Mouse (Mus musculus) liver, embryonic 14.5 days (tissue): Measurements from ENCODE around the gene Chd9. TPM values are rescaled to one million over a fixed set of nuclear protein-coding genes. Genes with fewer than 3 reads are reported as not detected.
A peak's percentile ranks its signal among the peaks of the same experiment; 100 is the strongest.

Source experiments
- ATAC-seq: fragments of 200-750 bp; cut with Nextera tagmentation; 2 replicates; pipeline ENCODE4 v1.8.0; 2017; ENCODE audit warnings: moderate number of reproducible peaks, mild to moderate bottlenecking, moderate library complexity; ENCODE audit not compliant: insufficient read depth
- DNase-seq, 3 experiments: peaks; one replicate each; pipeline ENCODE4 v3.0.0-alpha.2; 2012 to 2013; ENCODE audit warnings: low read depth in 3 of 3, low spot score in 3 of 3
- H3K27ac ChIP-seq: fragments of 300-500 bp; sonication (generic); 2 replicates; pipeline ENCODE4 v1.5.1; 2014; ENCODE audit warnings: moderate library complexity, mild to moderate bottlenecking, control low read depth, inconsistent platforms
- H3K27me3 ChIP-seq: fragments of 300-500 bp; sonication (generic); 2 replicates; pipeline ENCODE4 v1.6.1; 2014; ENCODE audit warnings: mild to moderate bottlenecking, low read length, moderate library complexity; ENCODE audit not compliant: control insufficient read depth, insufficient read depth
- H3K36me3 ChIP-seq: fragments of 300-500 bp; sonication (generic); replicated peaks from 2 replicates; pipeline ENCODE4 v1.6.1; 2014; ENCODE audit warnings: low read depth; ENCODE audit not compliant: control insufficient read depth, insufficient read depth
- H3K4me1 ChIP-seq, 2 experiments: fragments of 200-500 bp in 1 of 2; fragments of 300-500 bp in 1 of 2; sonication (generic) in 1 of 2; replicated peaks; 2 replicates each; pipeline ENCODE4 v1.6.1; 2012 to 2014; ENCODE audit warnings: antibody characterized with exemption in 1 of 2, inconsistent platforms in 1 of 2, low read length in 1 of 2; ENCODE audit not compliant: control insufficient read depth in 2 of 2, insufficient read depth in 2 of 2
- H3K4me2 ChIP-seq: fragments of 300-500 bp; sonication (generic); 2 replicates; pipeline ENCODE4 v1.6.1; 2014; ENCODE audit warnings: low read depth, mild to moderate bottlenecking, control low read depth, moderate library complexity
- H3K4me3 ChIP-seq, 2 experiments: fragments of 200-500 bp in 1 of 2; fragments of 300-500 bp in 1 of 2; sonication (generic) in 1 of 2; 2 replicates each; pipeline ENCODE4 v1.5.1; 2012 to 2014; ENCODE audit warnings: low read depth in 2 of 2, low read length in 2 of 2, mild to moderate bottlenecking in 2 of 2, control low read depth in 1 of 2, inconsistent platforms in 1 of 2, moderate library complexity in 1 of 2; ENCODE audit not compliant: insufficient read depth in 1 of 2
- H3K9ac ChIP-seq: fragments of 300-500 bp; sonication (generic); replicated peaks from 2 replicates; pipeline ENCODE4 v1.6.1; 2014; ENCODE audit warnings: mild to moderate bottlenecking, control low read depth, moderate library complexity
- H3K9me3 ChIP-seq: fragments of 300-500 bp; sonication (generic); 2 replicates; pipeline ENCODE4 v1.6.1; 2016; ENCODE audit warnings: low read length, mixed read lengths; ENCODE audit not compliant: control insufficient read depth
- CTCF ChIP-seq: IDR thresholded peaks from 2 replicates; pipeline ENCODE4 v1.5.1; 2016; ENCODE audit warnings: antibody characterized with exemption, low read depth, control low read depth
- EP300 ChIP-seq: IDR thresholded peaks from 2 replicates; pipeline ENCODE4 v1.6.1; 2016; ENCODE audit warnings: antibody characterized with exemption, low read depth
- WGBS: fragments of 180-500 bp; shearing (Covaris S2); extraction: QIAGEN DNeasy Blood & Tissue Kit; methylation state at CpG from one replicate; pipeline ENCODE4 v1.1.7; 2014; ENCODE audit not compliant: insufficient replicate concordance; 5-methylcytosine and 5-hydroxymethylcytosine counted together
- polyA plus RNA-seq, 2 experiments: library from polyadenylated mRNA; depleted of rRNA in 1 of 2; stranded (reverse) in 1 of 2; unstranded in 1 of 2; fragments of >200 nt; fragmentation: Nextera tagmentation in 1 of 2; extraction: Ambion mirVana in 1 of 2; gene quantifications; 2 replicates each; pipeline versions ENCODE4 v1.2.1 to v1.2.3; 2012 to 2014

The Chd9 gene
- polyA plus RNA-seq, 2 experiments = 6.4 to 12.2 TPM

- H3K4me2 ChIP-seq = peak overlapping the region; percentile 87
- H3K4me3 ChIP-seq = peak overlapping the region; percentile 72 to 87
- peak overlapping the region; percentile 22; the same call in 1 of the 2 replicates for H3K27ac ChIP-seq
- H3K27me3 ChIP-seq = no peaks in the 10 kb centered on the region
- TF ChIP-seq CTCF (no peak), EP300 (no peak)
- DNase-seq = peak in 1 of 3 experiments; percentile 10
- ATAC-seq = peak; percentile 25
- H3K9me3 ChIP-seq = no peaks in the 10 kb centered on the region
- H3K9ac ChIP-seq = peak overlapping the region; percentile 59
- WGBS = 6% methylated on average over 10 of the region's 10 CpGs
- H3K36me3 ChIP-seq = no peaks in the 10 kb centered on the region
- H3K4me1 ChIP-seq = peaks cover 5 to 11% of the 10 kb centered on the region in 2 experiments; a peak in 3 of 4 replicates
Measured at GRCm38 (mm10) chr8:91069407-91069806, 241.3 kb downstream of the Chd9 start.

- peak within 1 kb of the TSS; percentile 71 for H3K27ac ChIP-seq
- peak within 1 kb of the TSS; percentile 72 to 87 for H3K4me3 ChIP-seq
- peak within 1 kb of the TSS; percentile 87 for H3K4me2 ChIP-seq
- TF ChIP-seq EP300 (no peak), CTCF (no peak)
- no peaks in the 10 kb centered on the region for H3K36me3 ChIP-seq
- peak within 1 kb of the TSS; percentile 78 for H3K9ac ChIP-seq
- under 1% methylated on average over 25 of the region's 25 CpGs for WGBS
- ATAC-seq (peak; percentile 95), DNase-seq (peak; percentile 83 to 87 (median 85))
- peaks cover 5 to 11% of the 10 kb centered on the region in 2 experiments; a peak in 3 of 4 replicates for H3K4me1 ChIP-seq
- H3K27me3 ChIP-seq = no peaks in the 10 kb centered on the region
- no peaks in the 10 kb centered on the region for H3K9me3 ChIP-seq
Measured at GRCm38 (mm10) chr8:91069834-91070233, 241.7 kb downstream of the Chd9 start, which contains the start of gene Rbl2. Gene Rbl2 (plus strand): TSS chr8:91070057.

GRCm38 (mm10) chr8:91070275-91070859 is 242.2 kb downstream of the Chd9 start:
- no peaks in the 10 kb centered on the region for H3K27me3 ChIP-seq
- peak; percentile 78 for ATAC-seq
- H3K9me3 ChIP-seq = no peaks in the 10 kb centered on the region
- H3K4me1 ChIP-seq = peaks cover 5 to 11% of the 10 kb centered on the region in 2 experiments; a peak in 3 of 4 replicates
- H3K9ac ChIP-seq = peak overlapping the region; percentile 78
- H3K27ac ChIP-seq = peak overlapping the region; percentile 71
- H3K4me3 ChIP-seq = peak overlapping the region; percentile 72 to 87
- TF ChIP-seq EP300 = no peak
- TF ChIP-seq CTCF = 0 out of 2 replicates have a peak, but pooled peaks have one; percentile 9
- H3K36me3 ChIP-seq = no peaks in the 10 kb centered on the region; the same call in 1 of the 2 replicates
- under 1% methylated on average over 34 of the region's 34 CpGs for WGBS
- peak; percentile 68 to 76 (median 70) for DNase-seq
- H3K4me2 ChIP-seq = peak overlapping the region; percentile 87

GRCm38 (mm10) chr8:91077077-91077867 is 249.1 kb downstream of the Chd9 start:
- H3K4me1 ChIP-seq = peaks cover 0 to 6% of the 10 kb centered on the region in 2 experiments; a peak in 2 of 4 replicates
- no peak overlapping the region for H3K4me3 ChIP-seq
- no peak overlapping the region for H3K4me2 ChIP-seq
- H3K27ac ChIP-seq = no peak overlapping the region
- WGBS = 55% methylated on average over 12 of the region's 12 CpGs
- DNase-seq (no peak), ATAC-seq (peak; percentile 40; the same call in 1 of the 2 replicates)
- no peaks in the 10 kb centered on the region for H3K9me3 ChIP-seq
- no peaks in the 10 kb centered on the region for H3K27me3 ChIP-seq
- peaks cover 2% of the 10 kb centered on the region for H3K36me3 ChIP-seq
- no peak for TF ChIP-seq CTCF
- TF ChIP-seq EP300 = no peak
- no peak overlapping the region for H3K9ac ChIP-seq

- TF ChIP-seq CTCF (0 out of 2 replicates have a peak, but pooled peaks have one; percentile 3), EP300 (no peak)
- no peak overlapping the region for H3K4me3 ChIP-seq
- no peak overlapping the region for H3K27ac ChIP-seq
- ATAC-seq (no peak), DNase-seq (no peak)
- H3K4me2 ChIP-seq = no peak overlapping the region
- WGBS = 89% methylated on average over 2 of the region's 2 CpGs
- H3K36me3 ChIP-seq = peaks cover 2% of the 10 kb centered on the region
- H3K27me3 ChIP-seq = no peaks in the 10 kb centered on the region
- H3K9ac ChIP-seq = no peak overlapping the region
- peaks cover 0 to 9% of the 10 kb centered on the region in 2 experiments; a peak in 2 of 4 replicates for H3K4me1 ChIP-seq
- H3K9me3 ChIP-seq = no peaks in the 10 kb centered on the region
Measured at GRCm38 (mm10) chr8:91079678-91080077, 251.5 kb downstream of the Chd9 start.
